Mouse (Mus musculus) liver, adult 2 months (tissue): ENCODE results near the gene Ren1.

Experiments
- CTCF ChIP-seq: fragments of 200-500 bp; IDR thresholded peaks from 2 replicates; pipeline ENCODE4 v1.5.1; 2011; ENCODE audit warnings: low read depth, low read length, control low read depth
- POLR2A ChIP-seq: fragments of 200-500 bp; IDR thresholded peaks from 2 replicates; pipeline ENCODE4 v1.6.1; 2011; ENCODE audit warnings: low read length, control low read depth; ENCODE audit not compliant: insufficient read depth; ENCODE audit errors: extremely low read depth

DNA sequence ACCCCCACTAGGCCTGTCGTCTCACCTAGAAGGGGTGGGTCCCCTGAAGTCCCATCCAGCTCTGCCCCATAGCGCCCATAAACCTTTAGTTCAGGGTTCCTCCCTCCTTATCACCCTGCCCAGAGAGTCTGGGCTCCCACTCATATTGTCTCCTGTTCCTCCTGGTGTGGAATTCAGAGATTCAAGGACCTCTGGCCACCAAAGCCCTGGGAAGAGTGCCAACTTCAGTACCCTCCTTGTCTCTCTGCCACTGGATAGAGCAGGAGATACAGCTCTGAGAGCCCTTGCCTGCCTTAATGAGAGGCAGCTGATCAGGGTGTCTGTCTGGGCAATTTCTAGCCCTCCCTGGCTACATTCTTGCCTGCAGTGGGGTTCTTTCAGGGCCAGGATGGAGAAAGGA lies 14.6 kb downstream of the Ren1 start:
- TF ChIP-seq CTCF (no peak), POLR2A (no peak)
